Mouse (Mus musculus) liver, adult 2 months (tissue): ENCODE data around the gene Dgat2.

Source experiments
- CTCF ChIP-seq: fragments of 200-500 bp; IDR thresholded peaks from 2 replicates; pipeline ENCODE4 v1.5.1; 2011; ENCODE audit warnings: low read depth, low read length, control low read depth
- POLR2A ChIP-seq: fragments of 200-500 bp; IDR thresholded peaks from 2 replicates; pipeline ENCODE4 v1.6.1; 2011; ENCODE audit warnings: low read length, control low read depth; ENCODE audit not compliant: insufficient read depth; ENCODE audit errors: extremely low read depth

DNA sequence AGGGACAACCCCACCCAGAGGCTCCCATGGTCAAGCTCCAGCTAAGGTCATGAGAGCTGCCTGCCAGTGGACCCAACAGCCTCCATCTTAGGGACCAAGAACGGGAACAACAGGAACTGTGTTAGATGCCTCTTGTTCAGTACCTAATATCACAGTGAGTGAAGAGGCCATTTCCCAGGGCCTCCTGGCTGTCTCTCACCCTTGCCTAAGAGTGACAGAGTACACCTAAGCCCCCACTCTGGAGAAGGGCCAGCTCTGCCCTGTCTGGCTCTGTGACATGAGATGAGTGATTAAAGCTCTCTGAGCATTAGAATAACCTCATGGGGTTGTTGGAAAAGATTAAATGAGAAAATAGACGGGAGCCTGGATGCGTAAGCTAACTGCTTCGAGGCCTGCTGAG is 8.5 kb downstream of the Dgat2 start:
- TF ChIP-seq CTCF (no peak), POLR2A (no peak)
